Mouse (Mus musculus): Measurements from ENCODE around the gene Tnnt2.

Gene Tnnt2

DNA sequence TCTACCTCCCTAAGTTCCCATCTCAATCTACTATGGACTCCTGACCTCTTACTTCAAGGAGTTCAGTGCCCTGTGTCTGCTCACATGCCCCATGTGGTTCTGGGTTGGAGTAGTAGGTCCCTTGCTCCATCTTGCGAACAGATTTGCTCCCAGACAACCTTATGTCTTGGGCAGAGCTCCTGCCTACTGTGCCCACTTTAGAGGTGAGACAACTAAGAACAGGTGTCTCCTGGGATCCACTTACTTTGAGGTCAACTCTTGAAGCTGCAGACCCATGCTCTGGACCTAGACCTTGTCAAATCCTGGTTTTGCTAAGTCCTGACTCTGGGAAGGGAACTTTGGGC lies 19.2 kb downstream of the Tnnt2 start:
- DNase-seq (ENCODE audit: low spot score in 2 of 2) = no peak

DNA sequence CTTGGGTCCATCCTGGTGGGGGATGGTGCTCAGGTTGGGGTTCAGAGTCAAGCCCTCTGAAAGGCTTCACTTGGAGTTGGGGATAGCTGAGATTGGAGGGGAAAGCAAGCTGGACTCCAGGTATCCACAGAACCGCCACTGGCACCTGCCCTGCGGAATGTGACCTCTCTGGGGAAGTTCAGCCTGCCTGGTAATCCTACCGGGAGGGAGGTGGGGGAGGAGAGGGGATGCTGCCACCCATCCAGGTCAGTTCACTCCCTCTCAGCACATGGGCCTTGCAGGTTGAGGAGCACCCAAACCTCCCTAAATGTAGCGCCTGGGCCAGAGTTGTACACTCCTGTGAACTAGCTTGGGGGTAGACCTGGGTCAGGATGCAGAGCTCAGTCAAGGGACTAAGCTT lies 19.9 kb downstream of the Tnnt2 start:
- DNase-seq (ENCODE audit: low spot score in 2 of 2) = no peak

DNA sequence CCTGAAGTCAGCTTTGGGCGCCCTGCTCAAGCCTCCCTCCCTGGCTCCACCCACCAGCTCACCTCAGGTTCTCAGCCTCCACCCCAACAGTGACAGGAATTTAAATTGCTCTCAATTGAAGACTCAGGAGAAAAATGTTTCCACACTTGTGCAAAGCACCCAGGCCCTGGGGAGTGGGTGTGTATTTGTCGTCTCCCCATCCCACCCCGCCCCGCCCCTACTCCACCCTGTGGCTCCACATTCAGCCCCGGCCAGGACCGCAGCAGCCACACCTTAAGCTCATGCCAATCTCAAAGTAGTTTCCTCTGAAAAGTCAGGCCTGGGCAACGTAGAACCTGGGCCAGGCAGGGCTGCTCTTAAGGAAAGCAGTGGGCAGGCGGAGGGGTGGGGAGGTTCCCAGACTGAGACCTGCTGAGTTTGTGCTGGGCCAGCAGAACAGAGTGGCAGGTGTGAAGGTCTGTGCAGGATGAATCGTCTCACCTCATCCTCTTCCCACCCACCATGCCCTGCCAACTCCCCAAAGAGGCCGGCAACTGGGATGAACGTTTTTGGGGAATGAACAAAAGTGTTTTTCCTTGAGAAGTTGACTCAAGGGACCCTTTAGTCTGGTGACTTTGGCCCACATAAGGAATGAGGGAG lies 21.1 kb downstream of the Tnnt2 start:
- no peak for DNase-seq (ENCODE audit: low spot score in 2 of 2)

DNA sequence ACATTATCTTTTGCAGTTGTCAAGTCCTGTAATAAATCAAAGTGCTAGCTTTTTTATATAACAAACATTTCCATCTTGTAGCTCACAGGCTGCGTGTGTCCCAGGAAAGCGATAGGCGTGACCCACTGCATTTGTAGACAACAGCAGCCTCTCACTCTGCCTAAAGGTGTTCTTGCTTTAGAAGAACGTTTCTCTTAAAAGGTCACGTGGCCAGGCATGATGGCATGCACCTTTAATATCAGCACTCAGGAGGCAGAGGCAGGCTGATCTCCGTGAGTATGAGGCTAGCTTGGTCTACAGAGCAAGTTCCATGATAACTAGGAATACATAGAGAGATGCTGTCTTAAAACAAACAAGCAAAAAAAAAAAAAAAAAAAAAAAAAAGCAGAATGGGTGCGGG lies 22.4 kb downstream of the Tnnt2 start:
- no peak for DNase-seq (ENCODE audit: low spot score in 2 of 2)

DNA sequence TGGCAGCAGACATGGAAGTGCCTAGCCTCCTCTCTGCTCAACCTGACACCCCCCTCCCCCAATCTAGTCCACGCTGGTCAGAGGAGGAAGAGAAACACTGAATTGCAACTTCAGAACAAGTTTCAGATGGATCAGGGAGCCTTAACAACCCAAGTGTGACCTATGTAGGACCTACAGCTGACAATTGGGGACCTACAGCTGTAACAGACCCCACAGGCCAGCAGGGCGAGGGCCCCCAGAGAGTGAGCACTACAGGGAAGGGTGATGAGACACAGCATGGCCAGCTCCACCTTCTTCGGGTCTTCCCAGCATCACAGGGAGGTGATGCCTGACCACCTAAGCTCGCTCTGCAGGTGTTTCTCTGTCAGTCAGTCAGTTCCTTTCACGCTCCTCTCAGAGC lies 24.9 kb downstream of the Tnnt2 start:
- no peak for DNase-seq (ENCODE audit: low spot score in 2 of 2)

DNA sequence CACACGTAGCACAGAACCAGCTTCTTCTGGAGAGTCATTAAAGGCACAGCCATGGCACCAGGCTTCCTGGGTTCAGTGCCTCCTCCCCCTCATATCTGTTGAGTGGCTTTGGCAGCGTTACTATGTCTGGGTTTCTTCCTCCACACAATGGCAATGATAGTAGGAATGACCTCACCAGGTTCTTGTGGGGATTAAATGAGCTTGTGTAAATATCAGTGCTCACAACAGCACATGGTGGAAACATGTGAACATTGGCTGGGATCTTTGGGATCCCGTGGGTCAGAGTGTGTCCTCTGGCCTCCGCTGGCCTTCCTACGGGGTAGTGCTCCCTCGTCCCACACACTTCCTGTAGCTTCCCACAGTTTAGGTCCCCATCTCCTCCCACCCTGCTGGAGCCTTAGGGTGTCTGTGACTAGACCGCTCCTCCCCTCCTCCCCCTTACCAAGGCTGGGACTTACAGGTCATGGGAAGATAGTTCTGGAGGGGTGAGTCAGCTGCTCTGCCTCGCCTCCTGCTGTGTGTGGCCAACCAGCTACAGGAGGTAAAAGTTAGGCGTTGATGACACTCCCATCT lies 25.9 kb downstream of the Tnnt2 start:
- no peak for DNase-seq (ENCODE audit: low spot score in 2 of 2)

DNA sequence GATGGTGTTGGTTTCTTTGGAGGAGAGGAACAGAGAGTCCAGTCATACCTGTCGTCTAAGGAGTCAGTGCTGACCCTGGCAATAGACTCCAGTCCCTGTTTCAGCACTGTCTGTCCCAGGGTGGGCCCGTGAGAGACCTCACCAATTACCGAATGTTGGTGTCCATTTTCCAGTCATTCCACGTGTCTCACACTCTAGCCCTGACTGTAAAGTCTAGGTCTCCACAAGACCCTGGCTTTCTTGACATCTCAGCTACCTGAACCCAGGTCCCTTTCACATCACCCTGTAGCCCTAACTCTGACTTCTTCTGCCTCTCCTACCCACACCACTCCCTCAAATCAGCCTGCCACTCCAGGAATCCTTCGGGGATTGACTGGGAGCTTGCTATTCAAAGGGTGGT lies 26.4 kb downstream of the Tnnt2 start:
- DNase-seq (ENCODE audit: low spot score in 2 of 2) = no peak

DNA sequence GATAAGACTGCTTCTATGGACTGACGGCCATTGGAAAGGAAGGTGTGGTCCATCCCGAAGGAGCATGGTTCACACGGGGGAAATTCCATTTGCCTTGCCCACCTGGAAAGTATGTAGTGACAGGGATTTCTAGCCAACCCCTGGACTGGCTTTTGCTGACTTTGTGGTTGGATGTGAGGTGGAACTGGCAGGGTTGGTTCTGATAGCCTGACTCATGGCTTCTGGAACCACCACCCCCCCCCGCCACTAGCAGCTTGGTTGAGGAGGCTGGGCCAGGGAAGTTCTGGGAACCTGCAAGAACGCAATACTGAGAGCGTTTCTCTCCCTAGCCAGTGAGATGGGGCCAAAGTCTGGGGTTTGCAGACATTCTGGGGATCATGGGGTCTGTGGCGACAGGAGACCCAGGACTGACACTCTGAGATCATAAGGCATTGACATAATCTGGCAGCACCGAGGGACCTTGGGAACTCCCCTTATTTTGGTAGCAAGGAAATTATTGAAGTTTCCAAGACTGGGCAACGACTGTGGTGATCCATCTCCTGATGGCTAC lies 27.7 kb downstream of the Tnnt2 start:
- no peak for DNase-seq (ENCODE audit: low spot score in 2 of 2)

DNA sequence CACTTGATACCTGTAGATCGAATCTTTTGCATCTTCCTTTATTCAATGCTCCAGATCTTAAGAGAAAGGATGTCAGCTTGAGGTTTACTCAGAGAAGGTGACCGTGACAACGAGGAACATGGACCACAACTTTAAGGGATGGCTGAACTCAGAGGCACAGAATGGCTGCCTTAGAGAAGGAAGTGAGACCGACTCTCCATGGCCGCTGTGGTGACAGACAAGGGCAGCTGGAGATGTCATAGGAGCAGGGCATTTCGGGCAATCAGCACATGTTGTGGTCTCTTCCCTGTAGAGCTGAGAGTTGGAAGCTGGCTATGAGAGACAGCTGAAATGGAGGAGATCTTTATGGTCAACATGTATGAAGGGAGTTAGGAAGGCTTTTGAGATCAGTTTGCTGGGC lies 28.7 kb downstream of the Tnnt2 start:
- no peak for DNase-seq (ENCODE audit: low spot score in 2 of 2)

DNA sequence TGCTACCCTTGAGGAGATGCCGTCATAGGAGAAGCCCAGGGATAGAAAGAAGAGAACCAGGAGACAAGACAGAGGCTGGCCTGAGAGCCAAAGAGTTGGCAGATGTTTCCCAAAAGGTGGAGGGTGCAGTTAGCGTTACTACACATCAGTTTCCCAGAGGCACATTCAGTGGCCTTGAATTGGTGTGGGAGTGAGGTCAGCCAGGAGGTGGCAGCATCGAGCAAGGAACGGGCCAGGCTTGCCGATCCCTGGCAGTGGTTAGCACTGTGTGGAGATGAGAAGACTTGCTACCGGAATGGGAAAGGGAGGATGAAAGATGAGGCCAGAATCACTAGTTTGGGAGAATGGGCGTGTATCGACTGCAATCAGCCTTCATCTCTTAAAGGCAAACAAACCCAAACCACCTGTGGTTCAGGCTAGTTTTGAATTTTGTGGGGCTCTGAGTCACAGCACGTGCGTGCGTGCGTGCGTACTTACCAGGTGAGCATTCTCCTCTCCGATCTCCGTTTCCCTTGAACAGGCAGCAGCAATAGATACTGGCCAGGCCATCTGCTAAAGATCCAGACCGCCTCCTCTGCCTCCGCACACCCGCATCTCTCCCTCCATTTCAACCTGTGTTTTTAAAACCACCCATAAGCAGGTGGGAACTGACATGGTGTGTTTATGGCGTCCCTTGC lies 29.5 kb downstream of the Tnnt2 start:
- DNase-seq (ENCODE audit: low spot score in 2 of 2) = peak; percentile 70 to 75

DNA sequence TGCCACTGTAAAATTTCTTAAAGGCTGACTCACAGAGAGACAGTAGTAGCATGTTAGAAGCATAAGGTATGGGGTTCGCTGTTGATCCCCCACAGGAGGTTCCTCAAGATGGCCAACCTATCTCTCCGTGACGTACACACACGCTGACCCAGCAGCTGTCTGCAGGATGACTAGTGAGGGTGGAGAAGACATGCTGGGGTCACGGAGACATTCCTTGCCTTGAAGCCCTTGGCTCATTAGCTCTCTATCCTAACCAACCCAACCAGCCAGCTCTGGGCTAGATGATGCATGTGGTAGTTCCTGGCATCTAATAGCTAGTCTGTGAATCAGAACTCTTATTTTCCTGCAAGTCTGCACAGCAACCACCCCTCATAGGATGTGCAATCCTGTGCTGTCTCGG lies 32.4 kb downstream of the Tnnt2 start:
- DNase-seq (ENCODE audit: low spot score in 2 of 2) = no peak

DNA sequence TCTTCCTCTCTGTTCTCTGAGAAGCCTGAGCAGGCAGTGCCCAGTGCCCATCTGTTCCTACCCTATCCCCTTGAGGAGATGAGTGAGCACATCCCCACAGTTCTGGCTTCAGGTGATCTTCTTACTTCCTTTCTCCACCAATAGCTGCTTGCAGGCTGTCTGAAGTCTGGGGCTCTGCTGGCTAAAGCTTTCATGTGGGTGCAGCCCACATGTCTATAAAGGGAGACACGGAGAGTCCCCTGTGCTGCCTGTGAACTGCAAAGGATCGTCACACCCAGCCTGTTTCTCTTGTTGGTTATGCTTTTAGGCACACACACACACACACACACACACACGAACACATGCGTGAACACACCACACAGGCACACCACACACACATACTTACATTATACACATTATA lies 36.8 kb downstream of the Tnnt2 start:
- DNase-seq (ENCODE audit: low spot score in 2 of 2) = peak; percentile 17 to 41

DNA sequence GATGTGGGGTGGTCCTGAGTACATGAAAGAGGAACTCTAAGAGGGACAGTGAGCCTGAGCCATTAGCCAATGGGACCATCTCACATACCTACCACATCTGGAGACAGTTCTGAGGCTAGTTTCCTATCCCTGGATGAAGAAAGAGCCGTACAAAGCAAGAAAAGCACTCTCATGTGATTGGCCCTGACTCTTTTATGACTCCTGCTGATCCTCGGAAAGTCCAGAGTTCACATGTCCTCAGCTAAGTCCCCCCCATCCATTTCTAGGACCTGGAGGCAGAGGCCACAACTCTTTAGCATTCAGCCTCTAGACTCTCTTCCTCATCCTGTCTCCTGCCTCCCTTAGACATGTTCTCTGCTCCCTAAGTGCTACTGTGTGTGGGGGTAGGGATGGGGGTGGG lies 41.1 kb downstream of the Tnnt2 start:
- DNase-seq (ENCODE audit: low spot score in 2 of 2) = no peak

DNA sequence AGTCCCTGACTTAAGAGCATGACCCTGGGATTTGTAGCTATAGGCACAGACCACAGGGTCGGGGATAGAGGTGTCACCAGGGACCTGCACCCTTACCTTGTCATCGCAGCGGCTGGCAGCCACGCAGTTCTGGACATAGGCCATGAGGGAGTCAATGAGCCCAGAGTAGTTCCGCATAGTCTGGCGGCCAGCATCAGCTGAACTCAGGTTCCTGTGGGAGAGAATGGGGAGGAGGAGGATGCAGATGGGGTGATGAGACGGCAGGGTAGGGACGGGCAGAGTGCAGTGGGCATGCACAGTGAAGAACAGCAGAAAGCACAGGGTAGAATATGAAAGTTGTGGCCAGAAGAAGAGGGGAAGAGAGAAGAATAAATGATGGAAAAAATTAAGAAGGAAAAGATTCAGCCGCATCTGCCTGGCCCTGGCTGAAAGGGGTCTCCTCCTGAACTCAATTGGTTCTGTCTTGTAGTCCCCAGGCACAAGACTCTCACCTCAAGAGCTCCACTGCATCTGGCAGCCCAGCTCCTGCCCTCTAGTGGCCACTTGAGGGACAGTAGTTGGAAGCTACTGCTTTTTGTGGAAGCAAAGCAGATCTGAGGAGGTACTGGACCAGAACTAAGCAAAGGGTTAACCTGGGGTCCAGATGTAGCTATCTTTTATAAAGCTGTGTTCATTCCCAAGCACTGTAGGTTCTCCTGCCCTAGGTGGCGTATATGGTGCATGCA lies 46.4 kb downstream of the Tnnt2 start:
- DNase-seq (ENCODE audit: low spot score in 2 of 2) = peak; percentile 24 to 32

DNA sequence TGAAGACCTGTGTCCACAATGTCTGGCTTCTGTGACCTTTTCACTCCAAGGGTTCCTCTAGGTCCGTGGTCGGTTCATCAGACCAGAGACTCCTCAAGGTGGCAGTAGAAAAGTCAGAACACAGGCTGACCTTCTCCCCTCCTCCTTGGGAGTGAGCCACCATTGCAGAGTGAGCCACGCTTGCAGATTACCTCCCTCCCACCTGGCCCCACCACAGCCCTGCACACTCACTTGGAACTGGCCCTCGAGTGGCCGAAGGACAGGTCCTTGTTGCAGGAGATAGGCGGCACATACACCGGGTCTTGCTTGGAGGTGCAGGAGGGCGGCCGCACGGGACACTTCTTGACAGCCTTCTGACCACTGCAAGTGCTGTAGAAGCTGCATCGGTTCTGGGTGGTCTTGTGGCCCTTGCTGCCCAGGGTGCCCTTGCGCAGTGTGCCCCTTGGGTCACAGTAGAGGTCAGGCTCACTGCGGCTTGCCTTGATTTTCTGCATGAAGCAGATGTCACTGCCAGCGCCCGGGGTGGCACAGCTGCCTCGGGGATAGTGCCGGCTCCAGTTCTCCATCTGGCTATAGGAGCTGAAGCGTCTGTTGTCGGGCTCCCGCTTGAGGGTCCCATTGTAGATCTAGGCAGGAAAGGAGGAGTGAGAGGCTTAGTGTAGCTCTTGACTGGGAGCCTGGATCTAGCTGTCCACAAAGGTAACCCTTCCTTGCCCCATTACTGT lies 53.5 kb downstream of the Tnnt2 start:
- DNase-seq (ENCODE audit: low spot score in 2 of 2) = no peak

DNA sequence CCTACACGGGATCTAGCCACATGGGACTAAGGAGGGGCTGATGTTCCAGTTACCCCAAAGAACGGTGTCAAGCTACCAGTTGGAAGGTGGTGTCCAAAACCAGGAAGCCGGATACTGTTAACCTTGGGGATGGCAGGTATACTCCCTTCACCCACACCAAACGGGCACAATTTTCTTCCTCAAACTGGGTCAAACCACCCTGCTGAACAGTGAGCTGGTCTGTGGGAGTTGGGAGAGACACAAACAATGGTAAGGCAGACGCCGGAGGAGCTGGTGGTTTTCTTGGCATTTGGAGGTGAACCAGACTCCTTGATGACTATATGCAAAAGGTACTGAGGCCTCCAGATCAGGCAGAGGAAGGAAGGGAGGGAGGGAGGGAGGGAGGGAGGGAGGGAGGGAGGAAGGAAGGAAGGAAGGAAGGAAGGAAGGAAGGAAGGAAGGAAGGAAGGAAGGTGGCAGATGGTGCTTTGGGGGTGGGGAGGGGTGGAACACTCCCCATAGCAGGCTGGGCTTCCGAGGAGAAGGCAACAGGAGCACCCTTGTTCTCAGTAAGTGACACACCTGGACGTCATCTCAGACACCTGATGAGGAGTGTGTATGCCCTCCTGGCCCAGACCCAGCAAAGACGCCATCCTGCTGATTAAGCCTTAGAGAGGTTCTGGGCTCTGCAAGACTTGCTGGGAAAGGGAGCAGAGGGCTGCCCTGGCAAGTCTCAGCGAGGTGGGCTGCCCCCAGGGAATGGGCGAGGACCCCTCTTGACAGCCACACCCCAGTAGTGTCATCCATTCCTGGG lies 55.5 kb downstream of the Tnnt2 start:
- DNase-seq (ENCODE audit: low spot score in 2 of 2) = peak in 1 of 2 experiments; percentile 20

DNA sequence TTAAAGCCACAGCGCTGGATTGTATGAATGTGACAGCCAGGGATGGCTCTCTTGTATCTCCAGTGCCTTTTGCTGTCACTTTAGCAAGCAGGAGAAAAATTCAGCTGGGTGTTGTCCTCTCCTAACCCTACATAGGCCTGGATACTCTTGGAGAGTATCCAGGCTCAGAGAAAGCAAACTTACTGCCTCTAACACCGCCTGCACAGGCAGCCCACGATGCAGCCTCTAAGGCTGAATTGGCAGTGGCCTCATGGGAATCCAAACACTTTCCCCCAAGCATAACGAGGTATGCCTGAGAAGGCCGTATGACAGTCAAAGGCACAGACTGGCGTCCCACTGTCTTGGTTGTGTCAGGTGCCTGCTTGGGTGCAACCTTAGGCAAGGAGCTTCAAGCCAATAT lies 56.1 kb downstream of the Tnnt2 start:
- DNase-seq (ENCODE audit: low spot score in 2 of 2) = peak; percentile 13 to 42

DNA sequence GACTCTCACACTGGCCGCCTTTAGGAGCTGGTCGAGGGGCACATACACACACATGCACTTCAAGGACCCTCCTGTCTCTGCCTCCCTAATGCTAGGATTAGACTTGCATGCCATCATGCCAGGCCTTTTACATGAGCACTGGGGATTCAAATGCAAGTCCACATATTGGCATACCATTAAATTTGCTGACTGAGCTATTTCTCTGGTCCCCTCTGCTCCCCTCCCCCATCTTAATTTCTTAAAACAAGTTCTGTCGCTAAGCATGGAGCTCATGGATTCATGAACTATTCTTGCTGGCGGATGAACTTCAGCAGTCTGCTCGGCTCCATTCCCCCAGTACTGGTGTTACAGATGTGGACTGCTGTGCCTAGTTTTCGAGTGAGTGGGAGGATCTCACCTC lies 56.6 kb downstream of the Tnnt2 start:
- no peak for DNase-seq (ENCODE audit: low spot score in 2 of 2)

DNA sequence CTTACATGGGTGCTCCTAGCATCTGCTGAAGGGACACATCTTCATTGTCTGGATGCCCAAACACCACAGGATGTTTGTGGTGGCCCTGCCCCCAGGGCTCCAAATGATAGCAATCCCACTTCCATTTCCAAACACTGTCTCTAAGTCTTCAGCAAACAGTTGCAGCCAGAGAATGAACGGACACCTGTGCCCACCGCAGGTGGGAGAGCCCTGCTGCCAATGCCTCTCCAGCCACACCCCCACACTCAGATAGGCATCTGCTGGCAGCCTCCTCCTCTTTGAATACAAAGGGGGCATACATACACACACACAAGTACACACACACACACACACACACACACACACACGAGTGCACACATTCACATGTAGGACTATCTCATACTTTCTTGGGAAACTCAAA lies 57.2 kb downstream of the Tnnt2 start:
- no peak for DNase-seq (ENCODE audit: low spot score in 2 of 2)

DNA sequence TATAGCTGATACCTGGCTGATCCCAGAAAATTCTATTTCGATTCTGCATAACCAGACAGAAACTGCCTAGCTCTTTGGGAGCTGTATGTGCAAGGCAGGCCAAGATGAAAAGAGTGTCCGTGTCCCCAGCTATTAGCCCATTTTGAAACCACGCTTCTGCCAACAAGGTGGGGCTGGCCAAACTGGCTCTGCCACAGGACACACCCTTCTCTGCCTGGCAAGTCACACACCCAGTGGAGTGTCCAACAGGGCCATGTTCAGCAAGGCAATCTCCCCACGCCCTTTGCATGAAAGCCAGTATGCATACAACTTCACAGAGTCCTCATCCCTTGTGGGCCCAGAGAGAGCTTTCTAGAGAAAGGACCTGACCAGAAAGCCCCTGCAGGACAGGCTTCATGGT lies 59.2 kb downstream of the Tnnt2 start:
- DNase-seq (ENCODE audit: low spot score in 2 of 2) = no peak

DNA sequence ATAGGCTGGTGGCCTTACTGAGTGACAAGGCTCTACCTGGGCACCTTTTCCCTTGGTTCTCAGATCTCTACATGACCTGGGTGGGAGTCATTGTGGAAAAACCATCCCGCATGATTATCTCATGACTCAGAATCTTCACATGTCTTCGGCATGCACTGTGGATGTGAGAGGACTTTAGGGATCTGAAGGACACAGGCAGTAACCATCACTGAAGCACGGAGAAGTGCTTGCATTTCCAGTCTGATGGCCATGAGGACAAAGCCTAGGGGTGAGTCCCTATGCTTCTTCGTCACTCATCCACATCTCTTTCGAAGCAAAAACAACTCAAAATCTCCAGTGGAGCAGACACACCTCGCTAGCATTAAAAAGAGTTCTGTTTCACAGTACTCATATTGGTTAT lies 63.1 kb downstream of the Tnnt2 start:
- no peak for DNase-seq (ENCODE audit: low spot score in 2 of 2)
